Mouse (Mus musculus) G1E (cell line): ENCODE results near the gene Gpatch2. TPM values are rescaled to one million over a fixed set of nuclear protein-coding genes. Genes with fewer than 3 reads are reported as not detected.

Experiments used
- ATAC-seq: 2 replicates; pipeline ENCODE4 v1.8.0; 2016; ENCODE audit warnings: mild to moderate bottlenecking; ENCODE audit not compliant: insufficient number of reproducible peaks, poor library complexity, low FRiP score, severe bottlenecking; ENCODE audit errors: extremely low read depth
- DNase-seq: peaks from one replicate; pipeline ENCODE4 v3.0.0; 2012; ENCODE audit warnings: low spot score
- H3K27me3 ChIP-seq: 2 replicates; pipeline ENCODE4 v1.6.1; 2012; ENCODE audit warnings: mild to moderate bottlenecking, low read length, inconsistent platforms; ENCODE audit not compliant: insufficient read depth
- H3K36me3 ChIP-seq: replicated peaks from 2 replicates; pipeline ENCODE3; 2012; ENCODE audit warnings: mild to moderate bottlenecking, inconsistent platforms
- H3K4me1 ChIP-seq: 2 replicates; pipeline ENCODE4 v1.6.1; 2012; ENCODE audit warnings: low read depth, low read length, inconsistent platforms, mixed read lengths; ENCODE audit not compliant: insufficient read depth
- H3K4me3 ChIP-seq: 2 replicates; pipeline ENCODE4 v1.5.1; 2012; ENCODE audit warnings: low read depth, mild to moderate bottlenecking, inconsistent platforms, low read length, moderate library complexity, mixed read lengths
- H3K9me3 ChIP-seq: replicated peaks from 2 replicates; pipeline ENCODE4 v1.6.1; 2012; ENCODE audit warnings: inconsistent platforms
- CTCF ChIP-seq: IDR thresholded peaks from 2 replicates; pipeline ENCODE4 v1.5.1; 2012; ENCODE audit warnings: low read depth, low read length, inconsistent platforms, mixed read lengths
- GATA1 ChIP-seq: IDR thresholded peaks from 2 replicates; pipeline ENCODE4 v1.6.1; 2012; ENCODE audit warnings: borderline replicate concordance, low read length, inconsistent platforms, mixed read lengths
- GATA2 ChIP-seq: IDR thresholded peaks from 2 replicates; pipeline ENCODE4 v1.6.1; 2012; ENCODE audit warnings: low read depth, low read length, inconsistent platforms, borderline replicate concordance
- POLR2AphosphoS5 ChIP-seq: IDR thresholded peaks from 2 replicates; pipeline ENCODE4 v1.6.1; 2012; ENCODE audit warnings: low read depth, low read length, inconsistent platforms; ENCODE audit not compliant: insufficient replicate concordance
- TAL1 ChIP-seq: conservative IDR thresholded peaks from 2 replicates; pipeline ENCODE4 v1.6.1; 2012; ENCODE audit warnings: low read depth, low read length, inconsistent platforms, mixed read lengths
- polyA plus RNA-seq: library from polyadenylated mRNA; stranded (reverse); fragments of >175 nt; gene quantifications from 2 replicates; pipeline ENCODE4 v1.2.3, GENCODE M21; 2012
- total RNA-seq, 2 experiments: library from RNA; stranded (forward) in 1 of 2; stranded (reverse) in 1 of 2; fragments of 200-1000 nt in 1 of 2; fragments of >200 nt in 1 of 2; fragmentation: Nextera tagmentation in 1 of 2; gene quantifications; 2 replicates each; pipeline ENCODE4 v1.2.3; 2014 to 2017

The Gpatch2 gene
- total and polyA plus RNA-seq, 3 experiments: 12.5 to 28.5 (median 26.6) TPM

DNA sequence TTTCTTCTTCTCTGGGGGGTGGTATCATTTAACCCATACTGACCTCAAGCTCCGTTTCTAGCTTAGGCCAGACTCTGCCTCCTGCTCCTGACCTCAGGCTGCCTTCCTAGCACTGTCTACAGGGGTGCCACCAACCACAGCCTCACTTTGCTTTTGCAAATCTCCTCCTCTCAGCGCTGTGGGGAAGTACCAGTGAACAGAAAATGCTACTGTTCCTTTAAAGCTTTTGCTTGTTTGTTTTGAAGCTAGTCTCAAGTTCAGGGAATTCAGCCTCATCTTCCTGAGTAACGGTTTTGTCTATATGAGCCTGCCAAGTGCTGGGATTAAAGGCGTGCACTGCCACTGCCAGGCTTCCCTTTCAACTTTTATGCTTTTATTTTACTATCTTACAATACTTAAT lies 5.8 kb upstream of the Gpatch2 start:
- Histone ChIP-seq H3K36me3 (no peaks in the 10 kb centered on the region), H3K27me3 (no peaks in the 10 kb centered on the region), H3K4me3 (no peak overlapping the region), H3K4me1 (0 out of 2 replicates have a peak, but pooled peaks cover 4% of the 10 kb centered on the region), H3K9me3 (no peaks in the 10 kb centered on the region)
- TF ChIP-seq TAL1 (no peak), POLR2AphosphoS5 (no peak), CTCF (no peak), GATA1 (no peak), GATA2 (no peak)
- DNase-seq (no peak), ATAC-seq (no peak)

DNA sequence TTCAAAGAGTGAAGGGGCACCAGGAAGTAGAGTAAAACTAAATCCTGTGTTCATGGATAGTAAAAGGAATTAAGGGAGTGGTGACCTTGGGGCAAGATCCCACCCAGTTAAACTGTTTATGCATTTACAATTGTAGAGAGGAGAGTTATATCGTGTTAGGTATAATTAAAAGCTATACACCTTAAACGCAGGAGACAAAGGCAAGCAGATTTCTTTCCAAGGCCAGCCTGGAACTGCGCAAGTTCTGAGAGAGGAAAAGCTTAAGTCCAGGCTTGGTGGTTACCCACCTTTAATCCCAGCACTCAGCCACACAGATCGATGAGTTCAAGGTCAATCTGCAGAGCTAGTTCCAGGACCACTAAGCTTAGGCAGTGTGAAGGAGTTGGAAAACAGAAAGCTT lies 4.6 kb upstream of the Gpatch2 start:
- Histone ChIP-seq H3K9me3 (no peaks in the 10 kb centered on the region), H3K4me3 (no peak overlapping the region), H3K27me3 (no peaks in the 10 kb centered on the region), H3K4me1 (peaks cover 6% of the 10 kb centered on the region; the same call in 1 of the 2 replicates), H3K36me3 (no peaks in the 10 kb centered on the region)
- TF ChIP-seq CTCF: no peak
- TF ChIP-seq POLR2AphosphoS5: no peak
- TF ChIP-seq TAL1: no peak
- TF ChIP-seq GATA1: no peak
- no peak for TF ChIP-seq GATA2
- ATAC-seq (no peak), DNase-seq (no peak)

DNA sequence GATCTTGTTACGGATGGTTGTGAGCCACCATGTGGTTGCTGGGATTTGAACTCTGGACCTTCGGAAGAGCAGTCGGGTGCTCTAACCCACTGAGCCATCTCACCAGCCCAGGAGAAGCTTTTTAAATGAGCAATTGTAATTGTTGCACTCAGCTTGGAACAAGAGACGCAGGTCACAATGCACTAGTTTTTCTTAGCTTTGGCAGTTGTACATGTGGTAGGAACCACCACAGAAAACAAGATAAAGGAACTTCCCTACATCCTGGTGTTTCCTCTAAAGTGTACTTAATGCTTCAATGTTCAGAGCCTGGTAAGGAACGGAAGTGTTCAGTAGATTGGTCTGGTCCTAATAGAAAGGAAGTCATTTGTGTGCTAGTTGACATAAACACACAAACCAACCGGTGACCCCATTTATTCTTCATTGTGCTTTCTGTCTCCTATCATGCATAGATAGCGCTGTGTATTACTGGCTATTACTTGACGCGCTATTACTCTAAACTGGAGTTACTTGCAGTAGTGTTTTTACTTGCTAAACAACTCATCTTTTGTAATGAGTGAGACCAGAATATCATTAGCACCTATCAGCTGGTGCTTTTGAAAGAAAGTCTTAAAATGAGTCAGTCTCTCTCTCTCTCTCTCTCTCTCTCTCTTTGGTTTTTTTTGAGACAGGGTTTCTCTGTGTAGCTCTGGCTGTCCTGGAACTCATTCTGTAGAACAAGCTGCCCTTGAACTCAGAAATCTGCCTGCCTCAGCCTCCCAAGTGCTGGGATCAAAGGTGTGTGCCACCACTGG lies 1.5 kb downstream of the Gpatch2 start:
- Histone ChIP-seq H3K4me1 (peaks cover 16% of the 10 kb centered on the region), H3K27me3 (no peaks in the 10 kb centered on the region), H3K9me3 (no peaks in the 10 kb centered on the region), H3K4me3 (no peak overlapping the region), H3K36me3 (peaks cover 23% of the 10 kb centered on the region)
- no peak for TF ChIP-seq TAL1
- TF ChIP-seq POLR2AphosphoS5: no peak
- TF ChIP-seq CTCF: no peak
- TF ChIP-seq GATA2: no peak
- DNase-seq (no peak), ATAC-seq (no peak)

DNA sequence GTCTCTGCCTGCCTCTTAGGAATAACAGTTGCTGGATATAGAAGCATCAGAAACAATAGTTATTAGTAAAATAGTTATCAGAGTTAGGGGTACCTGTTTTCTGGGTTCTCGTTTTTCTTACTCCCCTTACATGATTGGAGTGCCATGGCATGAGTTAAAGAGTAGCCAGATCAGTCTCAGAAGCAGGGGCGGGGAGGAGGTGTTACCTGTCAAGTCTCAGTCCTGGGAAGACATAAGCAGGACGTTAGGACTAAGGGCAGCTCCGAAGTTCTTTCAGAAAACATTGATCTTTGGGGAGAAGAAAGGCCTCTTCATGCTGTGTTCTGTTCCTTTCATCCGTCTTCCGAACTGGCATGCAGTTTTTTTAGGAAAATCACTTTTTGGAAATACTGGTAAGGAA lies 5.4 kb downstream of the Gpatch2 start:
- DNase-seq (no peak), ATAC-seq (no peak)
- no peak overlapping the region for H3K4me3 ChIP-seq

DNA sequence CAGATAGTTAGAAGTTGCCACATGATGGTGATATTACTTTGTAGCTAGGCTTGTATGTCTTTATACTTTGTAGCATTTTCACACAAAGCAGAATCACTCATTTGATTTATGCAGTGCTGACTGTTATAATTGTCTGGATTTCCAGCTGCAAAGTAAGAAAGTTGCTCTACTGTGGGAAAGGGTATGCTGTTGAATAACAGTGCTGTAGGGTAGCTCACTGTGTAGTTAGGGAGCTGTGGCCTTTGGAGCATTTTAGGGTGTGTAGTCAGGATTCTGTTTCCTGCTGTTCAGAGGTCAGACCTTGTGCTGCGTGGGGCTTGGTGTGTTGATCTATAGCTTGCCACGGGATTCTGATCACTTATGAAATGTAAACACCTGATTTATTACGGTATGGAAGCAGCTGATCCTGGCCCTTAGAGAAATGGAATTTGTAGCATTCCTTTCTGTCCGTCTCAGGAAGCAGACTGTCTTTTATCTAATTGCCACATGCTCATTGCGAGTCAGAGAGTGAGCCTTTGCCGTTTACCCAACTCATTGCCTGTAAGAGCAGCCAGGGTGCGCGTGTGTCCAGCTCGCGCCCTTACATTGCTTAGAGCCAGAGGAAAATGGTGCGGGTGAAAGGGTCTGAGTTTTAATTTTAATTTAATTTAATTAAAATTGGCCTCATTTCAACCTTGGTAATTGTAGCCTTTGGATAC lies 11.2 kb downstream of the Gpatch2 start:
- no peaks in the 10 kb centered on the region for H3K4me1 ChIP-seq
- H3K9me3 ChIP-seq: no peaks in the 10 kb centered on the region
- ATAC-seq (no peak), DNase-seq (no peak)
- H3K36me3 ChIP-seq: peaks cover 74% of the 10 kb centered on the region
- H3K4me3 ChIP-seq: no peak overlapping the region
- TF ChIP-seq POLR2AphosphoS5 (no peak), GATA2 (no peak), CTCF (no peak), TAL1 (no peak), GATA1 (no peak)
- H3K27me3 ChIP-seq: no peaks in the 10 kb centered on the region

More for the DNA sequence above, 5.4 kb downstream of the Gpatch2 start:
- TF ChIP-seq CTCF: no peak
- no peak for TF ChIP-seq POLR2AphosphoS5
- no peak for TF ChIP-seq TAL1
- TF ChIP-seq GATA2: no peak
- no peak for TF ChIP-seq GATA1
- Histone ChIP-seq H3K36me3 (peaks cover 48% of the 10 kb centered on the region), H3K9me3 (no peaks in the 10 kb centered on the region), H3K4me1 (peaks cover 10% of the 10 kb centered on the region), H3K27me3 (no peaks in the 10 kb centered on the region)

DNA sequence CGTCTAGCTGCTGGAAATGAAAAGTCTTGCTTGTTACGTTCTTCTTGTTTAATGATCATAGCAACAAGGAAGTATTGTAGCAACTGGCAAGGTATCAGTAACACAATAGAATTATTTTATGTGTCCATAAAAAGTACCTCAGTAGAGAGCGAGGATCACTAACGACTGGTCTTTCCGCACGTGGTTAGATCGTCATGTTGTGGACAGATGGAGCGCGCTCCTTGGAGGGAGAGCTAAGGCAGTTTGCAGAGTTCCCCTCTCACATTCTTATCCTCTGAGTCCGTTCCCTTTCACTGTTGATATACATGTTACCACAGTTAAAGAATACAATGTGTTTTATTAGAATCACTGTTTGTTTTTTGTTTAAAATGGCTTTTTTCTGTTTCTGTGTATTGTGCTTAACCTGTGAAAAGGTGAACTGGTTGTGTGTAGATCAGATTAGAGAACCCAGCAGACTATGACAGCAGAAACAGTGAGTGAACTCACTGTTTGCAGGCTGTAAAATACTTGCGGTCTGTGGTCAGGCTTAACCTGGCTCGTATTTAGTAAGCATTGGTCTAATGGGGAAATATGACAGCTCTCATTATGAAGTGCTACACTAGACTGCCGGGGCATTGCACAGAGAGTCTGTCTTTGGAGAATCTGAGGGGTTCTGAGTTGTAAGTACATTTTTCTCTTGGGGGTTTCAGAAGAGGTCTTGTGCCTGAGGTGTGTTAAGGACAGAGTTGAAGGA lies 13.3 kb downstream of the Gpatch2 start:
- TF ChIP-seq CTCF (no peak), GATA2 (no peak), POLR2AphosphoS5 (no peak)
- H3K4me3 ChIP-seq: no peak overlapping the region
- H3K36me3 ChIP-seq: peaks cover 76% of the 10 kb centered on the region
- H3K9me3 ChIP-seq: no peaks in the 10 kb centered on the region
- DNase-seq: no peak
- no peaks in the 10 kb centered on the region for H3K27me3 ChIP-seq
- H3K4me1 ChIP-seq: no peaks in the 10 kb centered on the region
- ATAC-seq: no peak
